Mouse (Mus musculus) embryonic fibroblast, embryonic 13.5 days (primary cell): Measurements from ENCODE around the gene Tom1l2.

Experiments used
- CTCF ChIP-seq: IDR thresholded peaks from 2 replicates; pipeline ENCODE4 v1.5.1; 2011; ENCODE audit warnings: mild to moderate bottlenecking, control low read depth, low read length, moderate library complexity, borderline replicate concordance; ENCODE audit not compliant: insufficient read depth
- POLR2A ChIP-seq: IDR thresholded peaks from 2 replicates; pipeline ENCODE4 v1.6.1; 2011; ENCODE audit warnings: low read depth, mild to moderate bottlenecking, control low read depth, low read length, moderate library complexity

DNA sequence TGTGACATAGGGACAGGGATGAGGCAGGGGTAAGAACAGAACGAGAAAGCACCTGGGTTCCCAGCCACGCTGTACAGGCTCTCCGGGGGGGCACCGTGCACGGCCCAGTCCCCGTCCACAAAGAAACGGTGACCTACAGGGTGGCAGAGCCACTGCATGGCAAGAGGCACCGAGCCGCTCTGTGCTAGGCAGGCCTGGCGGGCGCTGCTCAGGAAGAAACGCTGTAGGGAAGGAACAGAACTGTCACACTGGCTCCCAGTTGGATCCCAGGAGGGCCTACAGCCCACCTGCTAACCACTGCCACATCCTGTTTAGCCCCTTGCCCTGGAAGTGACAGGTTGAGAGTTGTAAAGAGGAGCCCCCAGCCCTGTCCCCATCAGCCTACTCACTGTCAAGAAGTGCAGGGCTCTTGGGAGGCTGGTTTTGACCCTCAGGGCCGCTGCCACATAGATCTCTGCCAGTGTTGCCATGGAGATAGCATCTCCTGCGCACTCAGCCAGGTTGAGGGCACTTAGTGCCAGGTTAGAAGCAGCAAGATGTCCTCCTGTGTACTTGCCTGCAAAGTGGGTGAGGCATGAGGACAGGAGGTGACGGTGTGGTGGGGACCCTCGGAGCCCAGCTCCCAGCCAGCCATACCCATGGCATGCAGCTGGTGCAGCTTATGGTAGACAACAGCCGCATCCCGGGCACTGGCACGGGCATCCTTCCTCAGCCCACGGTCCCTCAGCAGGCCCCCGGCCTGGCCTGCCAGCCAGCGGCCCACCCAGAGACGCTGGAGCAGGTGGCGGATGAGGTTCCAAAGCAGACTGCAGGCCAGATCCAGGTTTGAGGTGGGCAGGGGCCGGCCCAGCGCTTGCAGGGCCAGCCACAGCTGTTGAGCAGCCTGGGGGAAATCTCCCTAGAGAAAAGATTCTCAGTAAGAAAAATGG, 149.7 kb downstream of the Tom1l2 start:
- TF ChIP-seq POLR2A, result no peak
- TF ChIP-seq CTCF, result no peak
